Mouse (Mus musculus): Measurements from ENCODE around the gene Ldb3. TPM values are rescaled to one million over a fixed set of nuclear protein-coding genes. Genes with fewer than 3 reads are reported as not detected.

Gene Ldb3
- total and polyA plus RNA-seq, 3 experiments, result 0.01 TPM; not detected in 2

- no peaks in the 10 kb centered on the region for H3K79me2 ChIP-seq (ENCODE audit: control insufficient read depth, insufficient read depth, low read length, poor library complexity)
- H3K36me3 ChIP-seq (ENCODE audit: control insufficient read depth in 1 of 2, insufficient read depth in 2 of 2, low read length in 2 of 2), result no peaks in the 10 kb centered on the region
- no peaks in the 10 kb centered on the region for H3K4me1 ChIP-seq (ENCODE audit: control insufficient read depth in 1 of 2, insufficient read depth in 2 of 2, low read length in 2 of 2)
- H3K4me3 ChIP-seq (ENCODE audit: control insufficient read depth in 1 of 2, insufficient read depth in 1 of 2, low read depth in 2 of 2, low read length in 2 of 2), result no peak overlapping the region
- TF ChIP-seq USF1 (IDR thresholded peaks at IDR 0.05; ENCODE audit: low read depth, low read length), result no peak
- no peak for TF ChIP-seq KAT2A (conservative IDR thresholded peaks at IDR 0.05; ENCODE audit: low read depth, low read length)
- TF ChIP-seq GATA1 (IDR thresholded peaks at IDR 0.05; ENCODE audit: low read depth, low read length), result no peak
- TF ChIP-seq ZMIZ1 (IDR thresholded peaks at IDR 0.05; ENCODE audit: low read depth, low read length), result no peak
- no peak for TF ChIP-seq RAD21 (IDR thresholded peaks at IDR 0.05; ENCODE audit: low read depth, low read length)
- no peak for DNase-seq (ENCODE audit: low read depth, low spot score)
- no peak overlapping the region for H3K27ac ChIP-seq (ENCODE audit: control insufficient read depth, low read depth, low read length)
- H3K9ac ChIP-seq (ENCODE audit: control insufficient read depth, low read depth, low read length, poor library complexity, severe bottlenecking), result no peak overlapping the region
- no peaks in the 10 kb centered on the region for H3K9me3 ChIP-seq (replicated peaks; ENCODE audit: insufficient read depth, low read length)
- no peaks in the 10 kb centered on the region; a peak in 1 of 4 replicates for H3K27me3 ChIP-seq (ENCODE audit: control insufficient read depth in 1 of 2, insufficient read depth in 2 of 2, low read length in 2 of 2)
Measured at GRCm38 (mm10) chr14:34486169-34486568, 102.3 kb downstream of the Ldb3 start.

- no peak for DNase-seq (ENCODE audit: low read depth, low spot score)
- no peak overlapping the region for H3K4me3 ChIP-seq (ENCODE audit: control insufficient read depth in 1 of 2, insufficient read depth in 1 of 2, low read depth in 2 of 2, low read length in 2 of 2)
- no peaks in the 10 kb centered on the region for H3K36me3 ChIP-seq (ENCODE audit: control insufficient read depth in 1 of 2, insufficient read depth in 2 of 2, low read length in 2 of 2)
- H3K9me3 ChIP-seq (replicated peaks; ENCODE audit: insufficient read depth, low read length), result no peaks in the 10 kb centered on the region
- no peaks in the 10 kb centered on the region for H3K27me3 ChIP-seq (ENCODE audit: control insufficient read depth in 1 of 2, insufficient read depth in 2 of 2, low read length in 2 of 2)
- no peak overlapping the region for H3K27ac ChIP-seq (ENCODE audit: control insufficient read depth, low read depth, low read length)
- H3K79me2 ChIP-seq (ENCODE audit: control insufficient read depth, insufficient read depth, low read length, poor library complexity), result no peaks in the 10 kb centered on the region
- TF ChIP-seq GABPA (IDR thresholded peaks at IDR 0.05; ENCODE audit: low read depth, low read length) (no peak), EP300 (IDR thresholded peaks at IDR 0.05; ENCODE audit: low read depth in 1 of 2, low read length in 2 of 2) (no peak), TBP (IDR thresholded peaks at IDR 0.05; ENCODE audit: low read depth, low read length) (no peak), ZKSCAN1 (IDR thresholded peaks at IDR 0.05; ENCODE audit: low read depth, low read length) (no peak), MYC (IDR thresholded peaks at IDR 0.05; ENCODE audit: low read depth, low read length) (no peak), CTCF (IDR thresholded peaks at IDR 0.05 in 2 of 3, conservative IDR thresholded peaks at IDR 0.05 in 1 of 3; ENCODE audit: control insufficient read depth in 1 of 3, insufficient read depth in 1 of 3, low read depth in 2 of 3, low read length in 3 of 3, poor library complexity in 1 of 3, severe bottlenecking in 1 of 3) (no peak), POLR2A (IDR thresholded peaks at IDR 0.05; ENCODE audit: control insufficient read depth in 1 of 2, insufficient read depth in 1 of 2, low read depth in 1 of 2, low read length in 2 of 2, poor library complexity in 1 of 2) (no peak), USF2 (IDR thresholded peaks at IDR 0.05; ENCODE audit: borderline replicate concordance in 1 of 2, insufficient read depth in 1 of 2, low read depth in 1 of 2, low read length in 2 of 2) (no peak), MAZ (IDR thresholded peaks at IDR 0.05; ENCODE audit: low read depth, low read length) (no peak), RAD21 (IDR thresholded peaks at IDR 0.05; ENCODE audit: low read depth, low read length) (no peak), ZMIZ1 (IDR thresholded peaks at IDR 0.05; ENCODE audit: low read depth, low read length) (no peak), RCOR1 (IDR thresholded peaks at IDR 0.05; ENCODE audit: low read depth, low read length) (no peak), MXI1 (IDR thresholded peaks at IDR 0.05; ENCODE audit: low read depth, low read length) (no peak), ELF1 (IDR thresholded peaks at IDR 0.05; ENCODE audit: low read depth, low read length) (no peak)
- H3K9ac ChIP-seq (ENCODE audit: control insufficient read depth, low read depth, low read length, poor library complexity, severe bottlenecking), result no peak overlapping the region
- H3K4me1 ChIP-seq (ENCODE audit: control insufficient read depth in 1 of 2, insufficient read depth in 2 of 2, low read length in 2 of 2), result no peaks in the 10 kb centered on the region
Measured at GRCm38 (mm10) chr14:34483469-34484341, 104.8 kb downstream of the Ldb3 start.

Other genes starting within 250 kb of the Ldb3 start
- gene Fam25c, start 233.2 kb downstream of the Ldb3 start, total RNA-seq (2012; rRNA removed), result not detected in 2 replicates
- not detected for gene Fam25c, start 233.2 kb downstream of the Ldb3 start, polyA plus RNA-seq (2012; ENCODE audit: insufficient read depth in 1 of 2, insufficient read length in 2 of 2, low read depth in 1 of 2, low replicate concordance in 2 of 2, missing spikeins in 1 of 2)
- gene Sncg, start 213.9 kb downstream of the Ldb3 start, total RNA-seq (2012; rRNA removed), result not detected in 2 replicates
- not detected for gene Sncg, start 213.9 kb downstream of the Ldb3 start, polyA plus RNA-seq (2012; ENCODE audit: insufficient read depth in 1 of 2, insufficient read length in 2 of 2, low read depth in 1 of 2, low replicate concordance in 2 of 2, missing spikeins in 1 of 2)
- 0.08 TPM in 1 of 2 replicates, not detected in the other for gene Mmrn2, start 213.2 kb downstream of the Ldb3 start, total RNA-seq (2012; rRNA removed)
- gene Mmrn2, start 213.2 kb downstream of the Ldb3 start, polyA plus RNA-seq (2012; ENCODE audit: insufficient read depth in 1 of 2, insufficient read length in 2 of 2, low read depth in 1 of 2, low replicate concordance in 2 of 2, missing spikeins in 1 of 2), result under 1 TPM in 1 of 2 experiments, not detected in 1; 0.03 TPM
- gene Bmpr1a, start 85.3 kb downstream of the Ldb3 start, total RNA-seq (2012; rRNA removed), result 3.1 and 3.6 TPM in 2 replicates
- 1 to 10 TPM in 1 of 2 experiments, not detected in 1; 3.1 TPM for gene Bmpr1a, start 85.3 kb downstream of the Ldb3 start, polyA plus RNA-seq (2012; ENCODE audit: insufficient read depth in 1 of 2, insufficient read length in 2 of 2, low read depth in 1 of 2, low replicate concordance in 2 of 2, missing spikeins in 1 of 2)
- gene 9230112D13Rik, start 65.9 kb downstream of the Ldb3 start, total RNA-seq (2012; rRNA removed), result not detected in 2 replicates
- gene 9230112D13Rik, start 65.9 kb downstream of the Ldb3 start, polyA plus RNA-seq (2012; ENCODE audit: insufficient read depth in 1 of 2, insufficient read length in 2 of 2, low read depth in 1 of 2, low replicate concordance in 2 of 2, missing spikeins in 1 of 2), result not detected
- not detected in 2 replicates for gene Opn4, start 11.5 kb upstream of the Ldb3 start, total RNA-seq (2012; rRNA removed)
- gene Opn4, start 11.5 kb upstream of the Ldb3 start, polyA plus RNA-seq (2012; ENCODE audit: insufficient read depth in 1 of 2, insufficient read length in 2 of 2, low read depth in 1 of 2, low replicate concordance in 2 of 2, missing spikeins in 1 of 2), result not detected
- gene Wapl, start 85.2 kb upstream of the Ldb3 start, total RNA-seq (2012; rRNA removed), result 100 and 111 TPM in 2 replicates
- 100 to 1,000 TPM in 1 of 2 experiments, 10 to 100 TPM in 1; 80.4 to 221 TPM for gene Wapl, start 85.2 kb upstream of the Ldb3 start, polyA plus RNA-seq (2012; ENCODE audit: insufficient read depth in 1 of 2, insufficient read length in 2 of 2, low read depth in 1 of 2, low replicate concordance in 2 of 2, missing spikeins in 1 of 2)
- gene Grid1, start 231.4 kb upstream of the Ldb3 start, total RNA-seq (2012; rRNA removed), result not detected in 2 replicates
- gene Grid1, start 231.4 kb upstream of the Ldb3 start, polyA plus RNA-seq (2012; ENCODE audit: insufficient read depth in 1 of 2, insufficient read length in 2 of 2, low read depth in 1 of 2, low replicate concordance in 2 of 2, missing spikeins in 1 of 2), result not detected